Mouse (Mus musculus): ENCODE measurements around the gene Mip. TPM values are rescaled to one million over a fixed set of nuclear protein-coding genes. Genes with fewer than 3 reads are reported as not detected.
"Not testable (repeated sequence)": the region's sequence is repeated elsewhere in the genome, so short reads cannot be mapped to it uniquely, and the experiment has no call there.

The Mip gene
- polyA plus RNA-seq, 1 experiment from 2014 or later, result 0.24 TPM

DNA sequence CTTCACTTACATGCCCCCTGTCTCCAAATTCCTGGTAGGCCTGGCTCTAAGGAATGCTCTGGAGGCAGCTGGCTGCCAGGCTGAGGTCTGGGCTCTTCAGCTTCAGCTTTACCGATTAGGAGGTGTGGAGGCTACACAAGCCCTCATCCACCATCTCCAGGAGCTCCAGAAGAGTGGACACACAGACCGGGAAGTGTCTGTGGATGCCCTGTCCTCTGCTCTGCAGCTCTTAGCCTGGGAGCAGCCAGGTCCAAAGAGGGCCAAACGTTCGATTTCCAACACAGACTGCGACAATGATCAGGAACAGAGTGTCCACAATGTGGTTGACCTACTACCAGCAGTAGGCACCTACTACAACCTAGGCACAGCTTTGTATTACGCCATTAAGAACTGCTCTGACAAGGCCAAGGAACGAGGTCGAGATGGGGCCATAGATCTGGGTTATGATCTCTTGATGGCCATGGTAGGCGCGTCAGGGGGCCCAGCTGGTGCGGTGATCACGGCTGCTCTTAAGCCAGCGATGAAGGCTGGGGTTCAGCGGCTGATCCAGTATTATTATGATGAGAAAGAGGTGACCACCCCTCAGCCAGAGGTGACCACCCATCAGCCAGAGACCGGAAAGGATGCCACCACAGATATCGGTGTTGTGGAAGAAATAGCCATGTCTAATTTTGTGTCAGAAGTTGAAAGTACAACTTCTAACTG is 43.7 kb downstream of the Mip start:
- H3K27me3 ChIP-seq (replicated peaks; ENCODE audit: control insufficient read depth, insufficient read depth, low read length), result no peaks in the 10 kb centered on the region
- H3K9ac ChIP-seq (ENCODE audit: low read depth, low read length), result no peak overlapping the region
- peak overlapping the region; percentile 81 for H3K4me2 ChIP-seq (ENCODE audit: low read length)
- no peak overlapping the region; the same call in 1 of the 2 replicates for H3K4me3 ChIP-seq (ENCODE audit: low read length)
- no peak overlapping the region for H3K27ac ChIP-seq (ENCODE audit: low read depth, low read length)
- H3K36me3 ChIP-seq (ENCODE audit: control insufficient read depth, insufficient read depth, low read length), result no peaks in the 10 kb centered on the region
- H3K9me3 ChIP-seq (ENCODE audit: control insufficient read depth, low read length), result no peaks in the 10 kb centered on the region
- H3K4me1 ChIP-seq (ENCODE audit: control insufficient read depth, insufficient read depth, low read depth, low read length), result peaks cover 4% of the 10 kb centered on the region; the same call in 1 of the 2 replicates
- ATAC-seq, result no peak
- 93% methylated on average over 16 of the region's 16 CpGs for WGBS

DNA sequence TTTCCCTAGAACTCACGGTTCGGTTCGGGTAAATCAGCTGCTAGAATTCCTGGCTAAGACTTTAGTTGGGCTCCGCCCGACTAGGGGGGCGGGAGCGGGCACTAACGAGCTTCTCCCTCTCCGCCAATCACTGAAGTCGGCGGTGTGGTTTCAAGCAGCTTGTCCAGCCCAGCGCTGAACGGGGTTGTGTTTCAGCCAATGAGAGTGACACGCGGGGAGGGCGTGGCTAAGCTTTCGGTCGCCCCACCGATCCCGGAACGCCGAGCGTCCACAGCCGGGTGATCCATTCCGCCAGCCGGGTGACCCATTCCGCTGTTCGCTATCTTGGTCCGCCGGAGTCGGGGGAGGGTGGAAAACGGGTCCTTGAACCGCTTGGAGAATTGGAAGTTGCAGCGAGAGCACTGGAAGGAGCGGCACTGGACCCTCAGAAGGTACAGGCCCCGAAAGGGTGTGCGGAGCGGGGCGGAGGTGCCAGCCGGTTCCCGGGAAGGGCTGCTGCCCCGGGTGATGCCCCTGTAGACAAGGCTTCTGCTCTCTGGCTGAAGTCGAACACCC is 44.7 kb downstream of the Mip start, which contains the start of gene Stat2:
Gene Stat2 (plus strand): TSS at position 273 of the 555 bp plus-strand sequence.
- peak; percentile 99 for ATAC-seq
- Histone ChIP-seq H3K27ac (ENCODE audit: low read depth, low read length) (peak within 1 kb of the TSS; percentile 77), H3K36me3 (ENCODE audit: control insufficient read depth, insufficient read depth, low read length) (no peaks in the 10 kb centered on the region), H3K4me3 (ENCODE audit: low read length) (peak within 1 kb of the TSS; percentile 67), H3K27me3 (replicated peaks; ENCODE audit: control insufficient read depth, insufficient read depth, low read length) (no peaks in the 10 kb centered on the region), H3K9me3 (ENCODE audit: control insufficient read depth, low read length) (no peaks in the 10 kb centered on the region), H3K4me2 (ENCODE audit: low read length) (peak within 1 kb of the TSS; percentile 81), H3K4me1 (ENCODE audit: control insufficient read depth, insufficient read depth, low read depth, low read length) (peaks cover 4% of the 10 kb centered on the region; the same call in 1 of the 2 replicates), H3K9ac (ENCODE audit: low read depth, low read length) (peak within 1 kb of the TSS; percentile 76)
- under 1% methylated on average over 42 of the region's 43 CpGs for WGBS

DNA sequence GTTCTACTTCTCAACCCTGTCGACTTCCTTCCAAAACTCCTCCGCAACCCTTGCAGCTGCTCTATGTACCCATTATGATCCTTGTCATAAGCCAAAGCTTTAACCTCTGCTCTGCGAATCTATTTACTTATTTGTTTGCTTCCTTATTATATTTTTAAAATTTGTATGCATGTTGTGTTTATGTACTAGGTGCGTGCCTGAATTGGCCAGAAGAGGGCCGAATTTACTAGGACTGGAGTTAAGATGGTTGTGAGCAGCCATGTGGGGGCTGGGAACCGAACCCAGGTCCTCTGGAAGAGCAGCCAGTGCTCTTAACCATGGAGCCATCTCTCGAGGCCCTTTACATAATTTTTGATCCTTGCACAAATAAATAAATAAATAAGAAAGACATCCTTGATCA is 45.2 kb downstream of the Mip start:
- Histone ChIP-seq H3K4me2 (ENCODE audit: low read length) (peak overlapping the region; percentile 81), H3K4me1 (ENCODE audit: control insufficient read depth, insufficient read depth, low read depth, low read length) (peaks cover 4% of the 10 kb centered on the region; the same call in 1 of the 2 replicates), H3K27ac (ENCODE audit: low read depth, low read length) (peak overlapping the region; percentile 77), H3K36me3 (ENCODE audit: control insufficient read depth, insufficient read depth, low read length) (no peaks in the 10 kb centered on the region), H3K9me3 (ENCODE audit: control insufficient read depth, low read length) (no peaks in the 10 kb centered on the region), H3K9ac (ENCODE audit: low read depth, low read length) (peak overlapping the region; percentile 76), H3K4me3 (ENCODE audit: low read length) (peak overlapping the region; percentile 67), H3K27me3 (replicated peaks; ENCODE audit: control insufficient read depth, insufficient read depth, low read length) (no peaks in the 10 kb centered on the region)
- ATAC-seq, result no peak
- WGBS, result 46% methylated on average over 7 of the region's 7 CpGs

DNA sequence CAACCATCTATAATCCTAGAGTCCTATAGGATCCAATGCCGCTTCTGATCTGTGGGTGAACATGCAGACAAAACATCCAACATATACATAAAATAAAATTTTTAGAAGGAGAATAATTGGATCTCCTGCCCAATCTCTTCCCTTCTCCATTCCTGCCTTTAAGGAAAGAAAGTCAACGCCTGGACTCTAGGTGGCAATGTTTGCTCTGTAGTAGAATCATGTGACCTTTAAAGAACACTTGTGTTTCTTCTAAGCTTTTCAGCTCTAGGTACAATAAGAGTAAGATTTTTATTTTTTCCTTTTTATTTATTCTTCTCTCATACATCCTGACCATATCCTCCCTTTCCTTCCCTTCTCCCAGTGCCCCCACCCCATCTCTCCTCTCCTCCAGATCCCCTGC is 46.2 kb downstream of the Mip start:
- peaks cover 4% of the 10 kb centered on the region; the same call in 1 of the 2 replicates for H3K4me1 ChIP-seq (ENCODE audit: control insufficient read depth, insufficient read depth, low read depth, low read length)
- H3K4me3 ChIP-seq (ENCODE audit: low read length), result no peak overlapping the region
- no peaks in the 10 kb centered on the region for H3K27me3 ChIP-seq (replicated peaks; ENCODE audit: control insufficient read depth, insufficient read depth, low read length)
- no peak overlapping the region for H3K4me2 ChIP-seq (ENCODE audit: low read length)
- H3K27ac ChIP-seq (ENCODE audit: low read depth, low read length), result no peak overlapping the region
- ATAC-seq, result no peak
- no peak overlapping the region for H3K9ac ChIP-seq (ENCODE audit: low read depth, low read length)
- H3K9me3 ChIP-seq (ENCODE audit: control insufficient read depth, low read length), result no peaks in the 10 kb centered on the region
- WGBS, result 79% methylated on average over 2 of the region's 2 CpGs
- no peaks in the 10 kb centered on the region for H3K36me3 ChIP-seq (ENCODE audit: control insufficient read depth, insufficient read depth, low read length)

DNA sequence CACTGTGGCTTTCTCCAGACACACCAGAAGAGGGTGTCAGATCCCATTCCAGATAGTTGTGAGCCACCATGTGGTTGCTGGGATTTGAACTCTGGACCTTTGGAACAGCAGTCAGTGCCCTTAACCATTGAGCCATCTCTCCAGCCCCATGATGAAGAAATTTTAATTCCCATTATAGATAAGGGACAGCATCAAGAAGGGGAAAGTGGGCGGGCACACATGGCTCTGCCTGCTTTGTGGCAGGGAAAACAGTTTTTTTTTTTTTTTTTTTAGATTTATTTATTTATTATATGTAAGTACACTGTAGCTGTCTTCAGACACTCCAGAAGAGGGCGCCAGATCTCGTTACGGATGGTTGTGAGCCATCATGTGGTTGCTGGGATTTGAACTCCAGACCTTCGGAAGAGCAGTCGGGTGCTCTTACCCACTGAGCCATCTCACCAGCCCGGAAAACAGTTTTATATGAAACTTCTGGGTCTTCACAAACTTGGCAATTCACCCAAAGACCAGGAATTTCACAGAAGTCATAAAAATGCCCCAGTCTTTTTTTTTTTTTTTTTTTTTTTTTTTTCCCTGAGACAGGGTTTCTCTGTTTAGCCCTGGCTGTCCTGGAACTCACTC is 47.3 kb downstream of the Mip start:
- not testable (repeated sequence) for H3K4me2 ChIP-seq (ENCODE audit: low read length); H3K9me3 ChIP-seq (ENCODE audit: control insufficient read depth, low read length); H3K4me3 ChIP-seq (ENCODE audit: low read length); H3K9ac ChIP-seq (ENCODE audit: low read depth, low read length); H3K27me3 ChIP-seq (replicated peaks; ENCODE audit: control insufficient read depth, insufficient read depth, low read length); ATAC-seq; H3K27ac ChIP-seq (ENCODE audit: low read depth, low read length); H3K4me1 ChIP-seq (ENCODE audit: control insufficient read depth, insufficient read depth, low read depth, low read length); H3K36me3 ChIP-seq (ENCODE audit: control insufficient read depth, insufficient read depth, low read length)
- WGBS, result 93% methylated on average over 4 of the region's 7 CpGs

DNA sequence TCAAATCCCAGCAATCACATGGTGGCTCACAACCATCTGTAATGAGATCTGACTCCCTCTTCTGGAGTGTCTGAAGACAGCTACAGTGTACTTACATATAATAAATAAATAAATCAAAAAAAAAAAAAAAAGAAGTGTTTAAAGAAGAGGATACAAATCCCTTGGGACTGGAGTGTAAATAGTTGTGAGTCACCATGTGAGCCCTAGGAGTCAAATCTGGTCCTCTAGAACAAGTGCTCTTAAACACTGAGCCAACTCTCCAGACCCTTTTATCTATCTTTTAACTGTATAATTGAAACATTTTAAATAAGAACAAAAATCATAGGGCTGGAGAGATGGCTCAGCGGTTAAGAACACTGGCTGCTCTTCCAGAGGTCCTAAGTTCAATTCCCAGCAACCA is 49.7 kb downstream of the Mip start:
- H3K4me2 ChIP-seq (ENCODE audit: low read length); ATAC-seq; H3K4me3 ChIP-seq (ENCODE audit: low read length); H3K27me3 ChIP-seq (replicated peaks; ENCODE audit: control insufficient read depth, insufficient read depth, low read length); H3K36me3 ChIP-seq (ENCODE audit: control insufficient read depth, insufficient read depth, low read length); H3K9ac ChIP-seq (ENCODE audit: low read depth, low read length); H3K27ac ChIP-seq (ENCODE audit: low read depth, low read length); H3K9me3 ChIP-seq (ENCODE audit: control insufficient read depth, low read length); H3K4me1 ChIP-seq (ENCODE audit: control insufficient read depth, insufficient read depth, low read depth, low read length): not testable (repeated sequence)
- 100% methylated on average over 1 of the region's 1 CpGs for WGBS

DNA sequence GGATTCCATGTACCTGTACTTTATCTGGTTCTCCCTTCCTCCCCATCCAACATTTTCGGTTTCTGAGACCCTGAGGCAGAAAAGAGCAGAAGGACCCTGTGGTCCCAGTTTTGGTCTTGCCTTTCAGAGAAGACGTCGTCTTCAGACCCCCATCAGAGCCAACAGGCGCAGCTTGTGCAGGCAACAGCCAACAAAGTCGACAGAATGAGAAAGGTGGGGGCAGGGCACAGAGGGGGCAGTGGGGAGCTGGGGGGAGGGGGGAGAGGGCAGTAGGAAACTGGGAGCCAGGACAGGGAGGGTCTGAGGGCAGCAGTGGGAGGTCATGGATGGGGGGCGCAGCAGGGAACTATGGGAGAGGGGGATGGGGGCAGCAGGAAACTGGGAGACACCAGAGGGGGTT is 52.5 kb downstream of the Mip start:
- H3K4me1 ChIP-seq (ENCODE audit: control insufficient read depth, insufficient read depth, low read depth, low read length), result no peaks in the 10 kb centered on the region
- 51% methylated on average over 6 of the region's 6 CpGs for WGBS
- no peak for ATAC-seq
- no peak overlapping the region for H3K4me2 ChIP-seq (ENCODE audit: low read length)
- no peaks in the 10 kb centered on the region for H3K9me3 ChIP-seq (ENCODE audit: control insufficient read depth, low read length)
- no peak overlapping the region for H3K4me3 ChIP-seq (ENCODE audit: low read length)
- H3K9ac ChIP-seq (ENCODE audit: low read depth, low read length), result no peak overlapping the region
- no peak overlapping the region for H3K27ac ChIP-seq (ENCODE audit: low read depth, low read length)
- H3K27me3 ChIP-seq (replicated peaks; ENCODE audit: control insufficient read depth, insufficient read depth, low read length), result no peaks in the 10 kb centered on the region
- peaks cover 22% of the 10 kb centered on the region for H3K36me3 ChIP-seq (ENCODE audit: control insufficient read depth, insufficient read depth, low read length)

DNA sequence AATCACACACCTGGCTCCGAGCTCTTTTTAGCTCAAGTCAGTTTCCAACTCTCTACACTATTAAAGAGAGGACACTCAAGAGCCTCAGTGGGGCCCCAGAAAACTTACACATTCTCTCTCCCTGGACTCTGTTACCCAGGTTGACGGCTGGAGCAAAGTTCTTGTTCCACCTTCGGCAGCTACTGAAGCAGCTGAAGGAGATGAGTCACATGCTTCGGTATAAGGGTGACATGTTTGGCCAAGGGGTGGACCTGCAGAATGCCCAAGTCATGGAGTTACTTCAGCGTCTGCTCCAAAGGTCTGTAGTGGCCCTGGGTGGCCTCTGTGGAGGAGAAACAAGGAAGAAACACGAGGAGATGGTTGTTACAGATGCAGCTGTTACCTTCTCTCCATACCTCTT is 55.3 kb downstream of the Mip start:
- Histone ChIP-seq H3K4me2 (ENCODE audit: low read length) (no peak overlapping the region), H3K9ac (ENCODE audit: low read depth, low read length) (no peak overlapping the region), H3K27ac (ENCODE audit: low read depth, low read length) (no peak overlapping the region), H3K4me1 (ENCODE audit: control insufficient read depth, insufficient read depth, low read depth, low read length) (no peaks in the 10 kb centered on the region), H3K27me3 (replicated peaks; ENCODE audit: control insufficient read depth, insufficient read depth, low read length) (no peaks in the 10 kb centered on the region), H3K4me3 (ENCODE audit: low read length) (no peak overlapping the region), H3K9me3 (ENCODE audit: control insufficient read depth, low read length) (no peaks in the 10 kb centered on the region), H3K36me3 (ENCODE audit: control insufficient read depth, insufficient read depth, low read length) (peaks cover 29% of the 10 kb centered on the region)
- WGBS, result 92% methylated on average over 6 of the region's 6 CpGs
- ATAC-seq, result no peak

Measured in hindbrain, embryonic 16.5 days (tissue).